Mouse (Mus musculus) myocyte (in vitro differentiated cells): ENCODE data around the gene Gm10354.
"Not testable (repeated sequence)": the region's sequence is repeated elsewhere in the genome, so short reads cannot be mapped to it uniquely, and the experiment has no call there.

Source experiments
- CEBPB ChIP-seq: IDR thresholded peaks from 2 replicates; pipeline ENCODE4 v1.6.1; 2011; ENCODE audit warnings: mild to moderate bottlenecking, moderate library complexity; ENCODE audit not compliant: poor library complexity, insufficient read depth, severe bottlenecking
- E2F4 ChIP-seq: IDR thresholded peaks from one replicate; pipeline ENCODE4 v1.6.1; 2011; ENCODE audit warnings: mild to moderate bottlenecking, control low read depth, moderate library complexity; ENCODE audit not compliant: insufficient read depth
- MAX ChIP-seq: IDR thresholded peaks from one replicate; pipeline ENCODE4 v1.6.1; 2011; ENCODE audit warnings: low read depth, mild to moderate bottlenecking, control low read depth
- MYOD1 ChIP-seq, 3 experiments: IDR thresholded peaks; one replicate each; pipeline ENCODE4 v1.6.1; 2011; ENCODE audit warnings: control low read depth in 2 of 3, low read depth in 2 of 3, mild to moderate bottlenecking in 2 of 3, moderate library complexity in 1 of 3; ENCODE audit not compliant: insufficient read length in 2 of 3, control insufficient read depth in 1 of 3
- MYOG ChIP-seq, 3 experiments: IDR thresholded peaks; one replicate each; pipeline ENCODE4 v1.6.1; 2011; ENCODE audit warnings: control low read depth in 2 of 3, low read depth in 2 of 3, mild to moderate bottlenecking in 2 of 3; ENCODE audit not compliant: insufficient read length in 2 of 3, control insufficient read depth in 1 of 3, insufficient read depth in 1 of 3
- POLR2A ChIP-seq: IDR thresholded peaks from one replicate; pipeline ENCODE4 v1.6.1; 2011; ENCODE audit warnings: low read depth, mild to moderate bottlenecking, control low read depth, moderate library complexity; ENCODE audit not compliant: insufficient read length
- POLR2AphosphoS2 ChIP-seq: IDR thresholded peaks from one replicate; pipeline ENCODE4 v1.6.1; 2011; ENCODE audit warnings: low read depth, control low read depth; ENCODE audit not compliant: insufficient read length
- REST ChIP-seq: IDR thresholded peaks from one replicate; pipeline ENCODE4 v1.6.1; 2011; ENCODE audit warnings: mild to moderate bottlenecking, control low read depth, moderate library complexity; ENCODE audit not compliant: insufficient read depth, insufficient read length
- SRF ChIP-seq: IDR thresholded peaks from one replicate; pipeline ENCODE4 v1.6.1; 2011; ENCODE audit warnings: low read depth; ENCODE audit not compliant: control insufficient read depth, insufficient read length
- TCF12 ChIP-seq: IDR thresholded peaks from one replicate; pipeline ENCODE4 v1.6.1; 2011; ENCODE audit warnings: mild to moderate bottlenecking, control low read depth; ENCODE audit not compliant: poor library complexity, insufficient read depth, severe bottlenecking
- TCF3 ChIP-seq: IDR thresholded peaks from one replicate; pipeline ENCODE4 v1.6.1; 2011; ENCODE audit warnings: low read depth, control low read depth; ENCODE audit not compliant: insufficient read length
- USF1 ChIP-seq: IDR thresholded peaks from one replicate; pipeline ENCODE4 v1.6.1; 2011; ENCODE audit warnings: low read depth, mild to moderate bottlenecking, control low read depth, moderate library complexity

- TF ChIP-seq TCF3; E2F4; POLR2A; MYOG (IDR thresholded peaks at IDR 0.05; ENCODE audit: control insufficient read depth in 1 of 3, insufficient read depth in 1 of 3, insufficient read length in 2 of 3, low read depth in 2 of 3); MAX; MYOD1 (IDR thresholded peaks at IDR 0.05; ENCODE audit: control insufficient read depth in 1 of 3, insufficient read length in 2 of 3, low read depth in 2 of 3); USF1; POLR2AphosphoS2; CEBPB; TCF12; REST; SRF: not testable (repeated sequence)
These were observed 26.8 kb upstream of the Gm10354 start for GRCm38 (mm10) chr5:15005584-15005983.
